Mouse (Mus musculus): ENCODE data around the gene Trappc4. TPM values are rescaled to one million over a fixed set of nuclear protein-coding genes. Genes with fewer than 3 reads are reported as not detected.

The Trappc4 gene
- polyA plus RNA-seq (2017; shearing (Covaris generic)) = 100 to 1,000 TPM; 121 to 140 TPM

DNA sequence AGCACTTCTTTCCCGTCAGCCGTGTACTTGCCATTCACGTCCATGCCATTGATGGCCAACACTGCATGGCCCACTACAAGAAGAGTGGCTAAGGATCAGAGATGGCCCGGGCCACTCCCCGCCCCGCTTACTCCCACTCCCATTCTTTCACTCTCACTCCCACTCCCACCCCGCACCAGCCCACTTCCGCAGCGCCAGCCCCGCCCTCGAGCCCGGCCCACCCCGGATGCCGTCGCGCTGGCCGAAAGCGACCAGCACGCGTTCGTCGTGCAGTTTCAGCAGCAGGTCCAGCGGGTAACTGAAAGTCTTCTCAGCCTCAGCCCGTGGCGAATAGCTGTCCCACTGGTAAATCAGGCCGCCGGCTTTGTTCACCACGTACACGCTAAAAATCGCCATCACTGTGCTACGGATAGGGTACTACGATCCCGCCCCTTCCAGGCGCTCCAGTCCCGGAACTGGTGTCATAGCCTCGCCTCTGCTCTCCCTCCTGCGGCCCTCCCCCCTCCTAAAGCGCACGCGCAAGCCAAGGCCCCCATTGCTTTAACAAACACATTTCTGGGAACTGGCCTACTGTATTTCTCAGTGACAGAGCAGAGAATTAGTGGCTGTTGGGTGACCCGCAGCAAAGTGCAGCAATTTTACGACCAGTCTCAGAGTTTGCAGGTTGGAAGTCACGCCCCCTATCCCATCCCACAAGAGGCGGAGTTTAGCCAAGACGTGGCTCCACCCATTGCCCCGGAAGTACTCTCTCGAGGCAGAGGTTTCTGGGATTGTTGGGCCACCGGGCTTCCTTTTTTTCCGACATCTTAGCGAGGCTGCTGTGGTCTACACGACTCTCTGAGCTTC is at the start of gene Trappc4, which contains the start of gene Rps25:
Gene Trappc4, minus strand, starts transcription at position 695 of the 846 bp plus-strand sequence.
Gene Rps25, plus strand, starts transcription at position 234 of the 846 bp plus-strand sequence.

DNA sequence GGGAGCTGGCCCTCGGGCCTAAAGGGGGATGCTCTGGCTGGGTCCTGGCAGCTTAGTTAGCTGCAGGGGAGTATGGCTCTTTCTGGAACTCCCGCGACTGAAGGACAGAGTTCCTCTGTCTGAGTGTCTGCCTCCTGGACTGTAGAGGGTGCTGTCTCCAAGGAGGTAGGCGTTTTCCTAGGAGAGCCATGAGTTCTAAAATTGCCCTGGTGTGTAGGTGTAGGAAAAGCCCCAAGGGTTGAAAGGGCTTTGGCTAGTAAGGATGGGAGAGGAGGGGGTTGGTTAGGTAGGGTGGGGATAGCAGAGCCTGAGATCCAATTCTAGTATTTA is 47.5 kb upstream of the Trappc4 start, which contains the start of gene Upk2:
Gene Upk2, minus strand, starts transcription at position 86 of the 330 bp plus-strand sequence.

DNA sequence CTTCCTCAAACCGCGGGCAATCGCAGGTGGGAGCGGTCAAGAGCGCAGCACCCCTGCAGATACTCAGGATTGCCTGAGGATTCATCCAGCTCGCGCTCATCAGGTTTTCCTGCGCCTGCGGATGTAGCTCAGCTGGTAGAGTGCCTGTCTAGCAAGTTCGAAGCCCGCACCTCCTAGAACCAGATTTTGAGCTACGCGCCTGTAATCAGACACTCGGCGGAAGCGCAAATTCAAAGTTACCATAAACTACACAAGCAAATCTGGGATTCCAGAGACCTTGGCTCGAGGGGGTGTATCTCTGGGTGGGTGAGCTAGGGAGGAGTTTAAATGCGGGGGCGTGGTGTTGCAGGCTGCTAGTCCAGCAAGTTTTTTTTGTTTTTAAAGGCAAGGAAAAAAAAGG is 33.6 kb upstream of the Trappc4 start, which contains the start of gene Foxr1:
Gene Foxr1, minus strand, starts transcription at position 176 of the 400 bp plus-strand sequence.

DNA sequence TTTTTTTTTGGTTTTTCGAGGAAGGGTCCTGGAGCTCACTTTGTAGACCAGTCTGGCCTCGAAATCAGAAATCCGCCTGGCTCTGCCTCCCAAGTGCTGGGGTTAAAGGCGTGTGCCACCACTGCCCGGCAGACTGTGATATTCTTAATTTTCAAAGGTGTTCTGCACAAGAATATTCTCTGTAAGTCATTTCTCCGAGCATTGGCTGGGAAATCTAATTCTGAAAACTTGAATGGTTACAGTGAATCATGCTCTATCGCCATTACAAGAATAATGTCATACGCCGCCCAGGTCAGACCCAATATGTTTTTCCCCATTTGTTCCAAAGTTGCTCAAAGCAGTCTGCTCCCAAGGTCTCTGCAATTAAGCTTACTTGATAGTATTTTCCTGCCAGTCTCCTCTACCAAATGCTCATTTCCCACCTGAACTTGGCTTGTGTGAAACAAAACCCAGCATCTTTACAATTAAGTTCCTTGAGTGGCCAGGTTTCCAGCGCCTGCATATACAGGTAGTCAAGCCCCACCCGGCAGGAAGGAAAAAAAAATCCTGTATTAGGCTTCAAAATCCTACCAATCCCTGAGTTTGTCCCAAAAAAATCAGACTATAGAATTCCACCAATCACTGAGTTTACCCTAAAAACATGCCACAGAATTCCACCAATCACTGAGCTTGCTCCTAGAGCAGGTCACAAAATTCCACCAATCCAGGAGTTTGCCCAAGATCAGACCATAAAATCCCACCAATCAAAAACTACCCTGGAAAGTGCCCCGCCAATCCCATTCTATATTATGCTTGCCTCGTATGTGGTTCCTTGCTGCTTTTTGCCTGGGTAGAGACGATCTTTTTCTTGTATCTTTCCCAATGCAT is 11.4 kb upstream of the Trappc4 start, which contains the start of gene Ccdc84:
Gene Ccdc84, minus strand, starts transcription at position 51 of the 867 bp plus-strand sequence.

DNA sequence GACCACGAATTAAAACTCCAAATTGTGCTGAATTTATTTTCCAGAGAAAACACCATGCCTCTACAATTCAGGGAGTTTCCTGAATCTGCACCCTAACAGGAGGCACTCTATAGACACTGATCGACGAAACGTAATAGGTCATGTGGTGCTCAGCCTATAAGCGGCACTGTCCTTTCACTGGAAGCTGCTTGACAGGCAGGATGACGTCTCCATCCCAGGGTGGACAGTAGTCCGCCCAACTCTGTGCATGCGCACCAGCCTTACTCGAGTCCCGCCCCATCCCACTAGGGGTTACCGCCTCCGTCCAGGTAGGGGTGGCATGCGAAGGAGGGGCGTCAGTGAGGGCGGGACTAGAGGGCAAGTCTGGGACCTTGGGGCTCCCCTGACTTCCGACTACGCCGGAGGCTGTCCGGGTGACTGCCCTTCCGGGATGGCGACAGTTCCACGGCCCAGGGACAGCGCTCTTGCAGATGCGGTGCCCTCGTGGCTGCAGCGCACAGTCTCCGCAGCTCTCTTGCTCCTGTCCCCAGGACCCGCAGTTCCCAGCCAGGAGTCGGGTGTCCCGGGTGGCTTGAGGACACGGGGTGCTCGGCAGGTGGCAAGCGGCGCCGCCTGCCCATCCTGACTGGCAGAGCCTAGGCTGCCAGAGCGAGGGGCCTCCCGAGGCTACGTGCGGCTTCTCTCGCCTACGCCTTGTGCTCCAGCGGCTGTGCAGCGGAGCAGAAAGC is 10.6 kb downstream of the Trappc4 start, which contains the start of gene Slc37a4:
Gene Slc37a4, plus strand, starts transcription at position 169 of the 728 bp plus-strand sequence.

DNA sequence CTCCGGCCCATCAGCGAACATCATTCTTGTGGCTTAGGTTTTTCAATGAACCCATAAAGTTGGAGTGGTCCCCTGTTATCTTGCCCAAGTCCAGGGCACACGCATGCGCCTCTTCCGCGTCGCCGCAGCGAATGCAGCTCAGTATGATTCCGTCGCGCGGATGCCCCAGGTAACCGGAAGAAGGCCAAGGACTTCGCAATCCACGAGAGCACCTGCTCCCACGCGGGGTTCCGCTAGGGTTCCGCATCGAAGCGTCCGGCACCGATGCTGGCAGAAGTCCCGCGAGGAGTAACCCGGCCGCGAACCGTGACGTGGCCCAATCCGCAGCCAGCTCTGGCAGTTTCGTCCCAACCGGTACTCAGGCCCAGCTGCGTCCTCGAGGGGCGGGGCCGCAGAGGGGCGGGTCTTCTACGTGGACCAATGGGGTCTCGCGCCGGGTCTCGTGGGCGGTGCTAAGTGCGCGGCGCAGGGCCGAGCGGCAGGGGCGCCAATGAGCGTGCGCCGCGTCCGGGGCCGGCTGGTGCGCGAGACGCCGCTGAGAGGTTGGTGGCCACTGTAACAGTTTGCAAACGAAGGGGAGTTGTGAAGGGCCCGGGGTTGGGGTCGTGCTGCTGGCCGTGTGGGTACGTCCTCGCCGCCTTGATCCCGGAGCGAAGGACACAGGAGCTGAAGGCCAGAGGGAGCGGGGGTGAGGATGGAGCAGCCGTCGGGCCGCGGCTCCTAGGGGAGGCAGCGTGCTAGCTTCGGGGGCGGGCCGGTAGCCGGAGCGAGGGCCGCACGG is 28.2 kb downstream of the Trappc4 start, which contains the start of gene Hyou1:
Gene Hyou1, plus strand, starts transcription at position 437 of the 781 bp plus-strand sequence.

DNA sequence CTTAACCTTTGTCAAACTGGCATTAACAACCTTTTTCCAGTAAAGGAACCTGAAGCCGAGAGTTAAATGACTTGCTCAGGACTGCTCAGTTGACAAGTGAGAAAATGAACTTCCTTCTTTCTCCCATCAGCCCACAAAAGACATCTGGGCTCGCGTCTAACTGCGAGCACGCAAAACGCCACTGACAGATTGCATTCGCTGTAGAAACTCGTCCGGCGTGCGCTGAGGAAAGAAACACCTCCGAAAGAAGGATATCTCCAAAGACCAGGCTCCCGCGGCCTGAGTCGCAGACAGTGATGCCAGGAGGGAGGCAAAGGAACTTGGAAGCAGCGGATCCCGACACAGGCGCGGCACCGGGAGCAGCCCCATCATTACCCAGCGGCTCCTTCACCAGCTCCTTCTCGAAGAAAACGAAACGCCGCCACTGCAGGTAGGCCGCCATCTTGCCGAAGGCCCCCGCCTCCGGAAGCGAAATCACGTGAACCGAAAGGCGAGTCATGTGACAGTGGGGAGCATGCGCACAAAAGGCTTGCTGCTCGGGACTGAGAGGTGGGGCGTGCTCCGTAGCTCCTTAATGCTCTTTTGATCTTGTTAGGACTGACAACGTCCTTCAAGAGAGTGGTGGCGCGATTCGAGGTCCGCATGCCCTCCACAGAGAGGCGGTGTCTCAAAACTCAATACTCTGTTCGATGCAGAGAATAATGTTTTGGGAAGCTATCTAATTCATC is 46.0 kb downstream of the Trappc4 start, which contains the start of gene Vps11:
Gene Vps11, minus strand, starts transcription at position 481 of the 728 bp plus-strand sequence.

Other genes with a start within 250 kb of the Trappc4 start
- gene Cbl, start 173.6 kb downstream of the Trappc4 start, polyA plus RNA-seq (2017; shearing (Covaris generic)) = 10 to 100 TPM; 26.8 to 44.8 TPM
- not detected for gene Ccdc153, start 166.9 kb downstream of the Trappc4 start, polyA plus RNA-seq (2017; shearing (Covaris generic))
- under 1 TPM in 1 of 2 experiments, not detected in 1; 0.52 TPM for gene Pdzd3, start 156.1 kb downstream of the Trappc4 start, polyA plus RNA-seq (2017; shearing (Covaris generic))
- gene Nlrx1, start 139.0 kb downstream of the Trappc4 start, polyA plus RNA-seq (2017; shearing (Covaris generic)) = 10 to 100 TPM; 11.3 to 16.4 TPM
- 1 to 10 TPM in 1 of 2 experiments, not detected in 1; 1.8 TPM for gene Abcg4, start 119.0 kb downstream of the Trappc4 start, polyA plus RNA-seq (2017; shearing (Covaris generic))
- gene Hinfp, start 101.9 kb downstream of the Trappc4 start, polyA plus RNA-seq (2017; shearing (Covaris generic)) = 10 to 100 TPM; 23.9 to 26.8 TPM
- gene C2cd2l, start 87.3 kb downstream of the Trappc4 start, polyA plus RNA-seq (2017; shearing (Covaris generic)) = 10 to 100 TPM; 14.2 to 23.6 TPM
- 10 to 100 TPM; 22.6 to 23.7 TPM for gene Dpagt1, start 81.6 kb downstream of the Trappc4 start, polyA plus RNA-seq (2017; shearing (Covaris generic))
- 10 to 100 TPM; 65.6 to 69.5 TPM for gene H2afx, start 72.9 kb downstream of the Trappc4 start, polyA plus RNA-seq (2017; shearing (Covaris generic))
- gene Hmbs, start 63.4 kb downstream of the Trappc4 start, polyA plus RNA-seq (2017; shearing (Covaris generic)) = 10 to 100 TPM; 30.2 to 35.7 TPM
- 10 to 100 TPM; 58.3 to 75.2 TPM for gene Vps11, start 45.9 kb downstream of the Trappc4 start, polyA plus RNA-seq (2017; shearing (Covaris generic))
- gene Hyou1, start 28.1 kb downstream of the Trappc4 start, polyA plus RNA-seq (2017; shearing (Covaris generic)) = 10 to 100 TPM; 14.3 to 22.9 TPM
- 10 to 100 TPM; 25.8 to 34.7 TPM for gene Slc37a4, start 10.7 kb downstream of the Trappc4 start, polyA plus RNA-seq (2017; shearing (Covaris generic))
- gene Rps25, start 461 bp downstream of the Trappc4 start, polyA plus RNA-seq (2017; shearing (Covaris generic)) = 1,000 to 10,000 TPM; 1,442 to 1,600 TPM
- gene Ccdc84, start 11.0 kb upstream of the Trappc4 start, polyA plus RNA-seq (2017; shearing (Covaris generic)) = 10 to 100 TPM; 52.3 to 59.9 TPM
- gene Foxr1, start 33.5 kb upstream of the Trappc4 start, polyA plus RNA-seq (2017; shearing (Covaris generic)) = under 1 TPM in 1 of 2 experiments, not detected in 1; 0.15 TPM
- gene Upk2, start 47.4 kb upstream of the Trappc4 start, polyA plus RNA-seq (2017; shearing (Covaris generic)) = under 1 TPM in 1 of 2 experiments, not detected in 1; 0.70 TPM
- 10 to 100 TPM; 20.6 to 24.6 TPM for gene Bcl9l, start 75.2 kb upstream of the Trappc4 start, polyA plus RNA-seq (2017; shearing (Covaris generic))
- 10 to 100 TPM in 1 of 2 experiments, 1 to 10 TPM in 1; 7.7 to 67.4 TPM for gene Cxcr5, start 154.3 kb upstream of the Trappc4 start, polyA plus RNA-seq (2017; shearing (Covaris generic))
- gene Ddx6, start 197.3 kb upstream of the Trappc4 start, polyA plus RNA-seq (2017; shearing (Covaris generic)) = 10 to 100 TPM; 25.6 to 34.3 TPM